Mouse (Mus musculus) heart, adult 11 months (tissue): ENCODE measurements around the gene Pdia3.

Experiments
- DNase-seq: peaks from one replicate; pipeline ENCODE4 v3.0.0; 2022

Gene Pdia3

DNA sequence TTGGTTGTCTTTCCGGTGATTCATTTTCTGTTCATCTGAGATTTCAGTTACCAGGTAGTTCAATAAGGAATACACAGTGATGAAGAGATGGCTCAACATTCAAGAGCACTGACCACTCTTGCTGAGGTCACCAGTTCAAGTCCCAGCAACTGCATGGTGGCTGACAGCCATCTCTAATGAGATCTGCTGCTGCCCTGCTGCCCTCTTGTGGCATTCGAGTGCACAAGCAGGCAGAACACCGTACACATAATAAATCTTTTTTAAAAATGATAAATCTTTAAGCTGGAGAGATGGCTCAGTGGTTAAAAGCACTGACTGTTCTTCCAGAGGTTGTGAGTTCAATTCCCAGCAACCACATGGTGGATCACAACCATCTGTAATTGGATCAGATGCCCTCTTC lies 66.9 kb downstream of the Pdia3 start:
- DNase-seq, result peak; percentile 50

DNA sequence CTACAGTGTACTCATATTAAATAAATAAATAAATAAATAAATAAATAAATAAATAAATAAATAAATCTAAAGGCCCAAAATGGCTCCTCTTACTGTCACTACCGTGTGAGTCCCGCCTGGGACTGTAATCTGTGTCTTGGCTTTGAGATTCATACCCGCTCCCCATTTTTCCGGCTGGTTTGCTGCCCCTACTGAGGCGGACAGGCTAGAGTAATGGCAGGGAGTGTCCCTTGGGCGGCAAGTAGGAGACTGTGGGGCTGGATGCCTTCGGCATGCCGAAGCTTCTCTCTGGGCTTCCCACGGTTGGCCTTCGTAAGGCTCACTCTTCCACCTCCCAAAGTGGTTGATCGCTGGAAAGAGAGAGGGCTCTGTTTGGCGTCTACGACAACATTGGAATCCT lies 67.3 kb downstream of the Pdia3 start:
- peak; percentile 84 for DNase-seq

DNA sequence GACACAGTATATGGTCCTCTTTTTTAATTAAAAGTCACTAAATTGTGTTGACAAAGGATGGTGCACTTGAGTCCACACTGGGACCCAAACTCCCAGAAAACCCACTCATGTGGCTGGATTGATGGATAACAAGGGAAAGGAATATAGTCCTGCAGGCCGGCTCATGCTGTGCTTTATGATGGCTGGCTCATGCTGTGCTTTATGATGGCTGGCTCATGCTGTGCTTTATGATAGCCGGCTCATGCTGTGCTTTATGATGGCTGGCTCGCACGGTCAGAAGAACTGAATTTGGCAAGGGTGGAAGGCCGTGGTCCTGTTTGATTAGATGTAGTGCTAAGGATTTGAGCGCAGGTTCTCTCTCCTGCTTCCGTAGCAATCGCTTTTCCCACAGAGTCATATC lies 70.0 kb downstream of the Pdia3 start:
- peak; percentile 59 for DNase-seq

DNA sequence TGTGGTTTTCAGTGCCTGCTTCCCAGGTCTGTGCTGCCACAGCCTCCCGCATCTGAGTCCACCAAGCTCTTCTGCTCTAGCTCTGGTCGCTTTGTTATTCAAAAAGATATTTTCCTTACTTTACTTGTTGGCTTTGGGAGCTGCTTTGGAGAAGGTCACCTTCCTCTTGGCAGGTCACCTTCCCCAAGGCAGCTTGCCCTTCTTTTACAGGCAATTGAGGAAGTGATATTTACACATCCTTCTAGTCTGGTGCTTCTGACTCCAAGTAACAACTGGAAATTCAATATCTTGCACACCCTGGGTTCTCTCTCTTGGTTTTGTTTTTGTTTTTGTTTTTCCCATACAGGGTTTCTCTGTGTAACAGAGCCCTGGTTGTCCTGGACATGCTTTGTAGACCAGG lies 70.8 kb downstream of the Pdia3 start:
- peak; percentile 37 for DNase-seq
